36 mouse cellular contexts compared by ENCODE assay signal in genomic region chr5:31634161-31634560, GRCm38 (mm10). TPM values are rescaled to one million over a fixed set of nuclear protein-coding genes. Genes with fewer than 3 reads are reported as not detected.
DNase-seq lines count a peak whose midpoint lies in the region; ATAC-seq lines count a peak whose summit lies in the region.
"Had no signal": no experiment of that assay in that cellular context is flagged by ENCODE, and none has a peak within 500 bp of the region (broad histone marks: within the 10 kb centered on the region; RNA-seq: fewer than 3 reads in every experiment).

No protein-coding gene starts in this region.

- H3K9me3 ChIP-seq in midbrain, embryonic 10.5 days (replicated peaks), result no peaks in the 10 kb centered on the region
- H3K9me3 ChIP-seq in midbrain, embryonic 11.5 days (ENCODE audit: control insufficient read depth, low read length), result no peaks in the 10 kb centered on the region
- no peaks in the 10 kb centered on the region for H3K9me3 ChIP-seq in stomach, embryonic 15.5 days
- H3K9me3 ChIP-seq: embryonic facial prominence, embryonic 12.5 days; forebrain, embryonic 12.5 days; hindbrain, embryonic 12.5 days; intestine, embryonic 15.5 days; limb, embryonic 13.5 days; megakaryocyte, embryonic 14.5 days; neural tube, embryonic 15.5 days had no signal

- no peak overlapping the region for H3K9ac ChIP-seq in midbrain, embryonic 11.5 days (ENCODE audit: low read length)
- H3K9ac ChIP-seq in stomach, embryonic 15.5 days, result no peak overlapping the region
- H3K9ac ChIP-seq: embryonic facial prominence, embryonic 12.5 days; forebrain, embryonic 12.5 days; hindbrain, embryonic 12.5 days; intestine, embryonic 15.5 days; limb, embryonic 13.5 days; liver, postnatal 0 days; neural tube, embryonic 15.5 days had no signal

- no peak overlapping the region for H3K4me3 ChIP-seq in midbrain, embryonic 10.5 days
- H3K4me3 ChIP-seq in midbrain, embryonic 11.5 days (ENCODE audit: low read depth, low read length), result no peak overlapping the region
- H3K4me3 ChIP-seq in stomach, embryonic 15.5 days (replicated peaks), result no peak overlapping the region
- H3K4me3 ChIP-seq: embryonic facial prominence, embryonic 12.5 days; erythroblast, embryonic 14.5 days; forebrain, embryonic 12.5 days; hindbrain, embryonic 12.5 days; intestine, embryonic 15.5 days; layer of hippocampus, adult 2 months; left cerebral cortex, adult 2 months; limb, embryonic 13.5 days; megakaryocyte, embryonic 14.5 days; neural tube, embryonic 15.5 days had no signal

- no peak for DNase-seq in midbrain, embryonic 10.5 days (ENCODE audit: low spot score)
- no peak for DNase-seq in midbrain, embryonic 11.5 days (ENCODE audit: low spot score, missing footprints)
- DNase-seq in ZHBTc4 (ENCODE audit: low read depth, low spot score), result peak; percentile 48
- DNase-seq in embryo, embryonic 10 days (ENCODE audit: low spot score), result no peak
- DNase-seq in testis, postnatal 10 days (ENCODE audit: low spot score), result no peak
- no peak for DNase-seq in cerebellum, postnatal 4 days (ENCODE audit: low spot score in 2 of 2)
- DNase-seq: adrenal gland, postnatal 25 days; cerebellum, adult 18-20 months; cerebellum, postnatal 14 days; gastrocnemius, postnatal 25 days; heart, adult 18-20 months; heart, postnatal 36 days; kidney, adult 2 months; kidney, postnatal 36 days; liver, postnatal 0 days; lung, postnatal 36 days; midbrain, embryonic 14.5 days; retina, postnatal 1 day; right cerebral cortex, postnatal 14 days; thymus, postnatal 36 days had no signal

- H3K27ac ChIP-seq in midbrain, embryonic 10.5 days (replicated peaks), result 0 out of 2 replicates have a peak overlapping the region, but pooled peaks have one; percentile 23
- H3K27ac ChIP-seq in midbrain, embryonic 11.5 days (ENCODE audit: low read depth, low read length), result no peak overlapping the region
- H3K27ac ChIP-seq in stomach, embryonic 15.5 days, result peak overlapping the region; percentile 28; the same call in 1 of the 2 replicates
- H3K27ac ChIP-seq: embryonic facial prominence, embryonic 12.5 days; forebrain, embryonic 12.5 days; hindbrain, embryonic 12.5 days; hindbrain, postnatal 0 days; intestine, embryonic 15.5 days; layer of hippocampus, adult 2 months; left cerebral cortex, adult 2 months; limb, embryonic 13.5 days; neural tube, embryonic 15.5 days had no signal

- peaks cover 39% of the 10 kb centered on the region for H3K4me1 ChIP-seq in midbrain, embryonic 10.5 days
- H3K4me1 ChIP-seq in midbrain, embryonic 11.5 days (ENCODE audit: control insufficient read depth, insufficient read depth, low read length), result peaks cover 20% of the 10 kb centered on the region
- H3K4me1 ChIP-seq in stomach, embryonic 15.5 days, result peaks cover 23% of the 10 kb centered on the region; the same call in 1 of the 2 replicates
- H3K4me1 ChIP-seq: neural tube, embryonic 15.5 days had no signal

- H3K36me3 ChIP-seq in midbrain, embryonic 10.5 days, result peaks cover 4% of the 10 kb centered on the region; the same call in 1 of the 2 replicates
- H3K36me3 ChIP-seq in midbrain, embryonic 11.5 days (ENCODE audit: control insufficient read depth, insufficient read depth, low read length), result no peaks in the 10 kb centered on the region
- H3K36me3 ChIP-seq in stomach, embryonic 15.5 days, result no peaks in the 10 kb centered on the region
- H3K36me3 ChIP-seq: forebrain, embryonic 12.5 days; hindbrain, embryonic 12.5 days; intestine, embryonic 15.5 days; limb, embryonic 13.5 days; neural tube, embryonic 15.5 days had no signal

- 52% methylated on average over 4 of the region's 4 CpGs for WGBS in midbrain, embryonic 10.5 days
- 55% methylated on average over 4 of the region's 4 CpGs for WGBS in midbrain, embryonic 11.5 days
- 69% methylated on average over 4 of the region's 4 CpGs for WGBS in stomach, embryonic 15.5 days

- ATAC-seq in midbrain, embryonic 11.5 days (ENCODE audit: low FRiP score), result no peak
- no peak for ATAC-seq in stomach, embryonic 15.5 days (ENCODE audit: insufficient read depth, low FRiP score, low read depth)
- ATAC-seq: CD4-positive, CD25-positive, alpha-beta regulatory T cell, adult 4 months; hindbrain, postnatal 0 days; intestine, embryonic 15.5 days; liver, postnatal 0 days; Patski had no signal

- no peak overlapping the region for H3K4me2 ChIP-seq in midbrain, embryonic 11.5 days
- no peak overlapping the region for H3K4me2 ChIP-seq in stomach, embryonic 15.5 days
- H3K4me2 ChIP-seq: embryonic facial prominence, embryonic 12.5 days; forebrain, embryonic 12.5 days; heart, embryonic 11.5 days; hindbrain, embryonic 12.5 days; intestine, embryonic 15.5 days; limb, embryonic 13.5 days; liver, embryonic 11.5 days; neural tube, embryonic 15.5 days had no signal

- no peaks in the 10 kb centered on the region for H3K27me3 ChIP-seq in midbrain, embryonic 10.5 days (ENCODE audit: low read depth, poor library complexity, severe bottlenecking)
- no peaks in the 10 kb centered on the region for H3K27me3 ChIP-seq in midbrain, embryonic 11.5 days (ENCODE audit: control insufficient read depth, insufficient read depth, low read length)
- H3K27me3 ChIP-seq in stomach, embryonic 15.5 days (replicated peaks), result no peaks in the 10 kb centered on the region
- H3K27me3 ChIP-seq: embryonic facial prominence, embryonic 12.5 days; forebrain, embryonic 12.5 days; hindbrain, embryonic 12.5 days; intestine, embryonic 15.5 days; limb, embryonic 13.5 days; megakaryocyte, embryonic 14.5 days; neural tube, embryonic 15.5 days; Patski had no signal

RNA-seq across cellular contexts. Expression of gene Mrpl33, which starts 37.4 kb away (rescaled TPM):
- polyA plus RNA-seq in midbrain, embryonic 10.5 days (2016; fragmentation: Nextera tagmentation; extraction: Ambion mirVana), result 231 and 233 TPM in 2 replicates
- polyA plus RNA-seq in midbrain, embryonic 11.5 days (2014; fragmentation: Nextera tagmentation; extraction: Ambion mirVana), result 221 and 233 TPM in 2 replicates
- polyA plus RNA-seq in stomach, embryonic 15.5 days (2015; fragmentation: Nextera tagmentation; extraction: Ambion mirVana), result 309 and 347 TPM in 2 replicates
